Mouse (Mus musculus) lung, postnatal 0 days (tissue): ENCODE measurements around the gene Rbm11.
A peak's percentile ranks its signal among the peaks of the same experiment; 100 is the strongest.

ENCODE experiments used
- CTCF ChIP-seq: IDR thresholded peaks from 2 replicates; pipeline ENCODE4 v1.5.1; 2016; ENCODE audit warnings: antibody characterized with exemption, mild to moderate bottlenecking
- EP300 ChIP-seq: IDR thresholded peaks from 2 replicates; pipeline ENCODE4 v1.6.1; 2016; ENCODE audit warnings: antibody characterized with exemption, mild to moderate bottlenecking, control low read depth

- peak; percentile 66 for TF ChIP-seq CTCF
- TF ChIP-seq EP300, result no peak
Observed at GRCm38 (mm10) chr16:75617651-75618349, 25.2 kb downstream of the Rbm11 start.
